Mouse (Mus musculus) cortical plate, adult 2 months (tissue): Measurements from ENCODE around the gene Wrap73.

Experiments used
- CTCF ChIP-seq: fragments of 200-500 bp; IDR thresholded peaks from 2 replicates; pipeline ENCODE4 v1.5.1; 2011; ENCODE audit warnings: mild to moderate bottlenecking, control low read depth, low read length; ENCODE audit not compliant: insufficient read depth; ENCODE audit errors: extremely low read depth
- POLR2A ChIP-seq: fragments of 200-500 bp; IDR thresholded peaks from 2 replicates; pipeline ENCODE4 v1.6.1; 2011; ENCODE audit warnings: mild to moderate bottlenecking, low read length, control low read depth; ENCODE audit not compliant: insufficient read depth; ENCODE audit errors: extremely low read depth

DNA sequence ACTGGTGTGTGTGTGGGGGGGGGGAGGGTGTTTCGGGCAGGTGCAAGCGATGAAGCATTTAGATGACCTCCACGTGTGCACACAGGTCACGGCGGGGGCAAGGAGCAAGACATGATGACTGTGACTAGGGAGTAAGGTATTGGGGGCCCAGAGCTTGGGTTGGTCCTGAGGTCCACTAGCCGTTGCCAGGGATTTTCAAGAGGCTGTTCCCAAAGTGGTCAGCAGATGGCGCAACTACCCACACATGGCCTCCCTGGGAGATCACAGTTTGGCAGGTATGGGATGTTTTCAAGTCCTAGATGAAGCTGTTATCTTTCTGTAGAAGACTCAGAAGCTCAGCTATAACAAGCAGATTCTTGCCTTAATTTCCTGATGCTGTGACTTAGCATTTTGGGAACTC lies 21.1 kb downstream of the Wrap73 start:
- no peak for TF ChIP-seq POLR2A
- TF ChIP-seq CTCF: peak; percentile 86
